ENCODE assay signal across 8 mouse cellular contexts in the genomic region with DNA sequence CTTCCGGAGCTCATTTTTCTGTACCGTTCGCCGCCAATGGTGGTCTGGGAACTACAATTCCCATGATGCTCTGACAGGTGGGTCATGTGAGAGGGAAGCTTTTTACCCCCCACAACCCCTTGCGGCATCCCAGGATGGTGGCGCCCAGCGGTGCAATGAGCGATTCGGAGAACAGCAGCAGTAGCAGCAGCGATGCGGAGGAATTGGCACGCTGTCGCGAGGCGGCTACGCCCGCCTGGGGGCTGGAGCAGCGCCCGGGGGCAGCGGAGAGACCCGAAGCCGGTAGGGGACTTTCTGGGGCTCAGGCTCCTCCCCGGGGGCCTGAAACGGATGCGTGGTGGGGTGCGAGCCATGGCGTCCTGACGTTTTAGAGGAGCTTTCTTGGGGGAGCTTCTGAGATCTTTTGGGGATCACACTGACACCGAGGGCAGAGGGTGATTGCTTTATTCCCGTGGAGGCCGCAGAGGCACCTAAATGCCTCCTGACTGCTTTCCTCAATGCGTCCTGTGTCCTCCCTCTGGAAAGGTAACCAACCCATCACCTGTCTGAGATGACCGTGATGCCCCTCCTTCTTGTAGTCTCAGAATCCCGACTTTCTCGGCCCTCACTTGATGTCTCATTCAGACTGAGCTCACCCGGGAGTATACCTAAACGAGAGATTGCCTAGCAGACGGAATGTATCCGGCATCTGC. TPM values are rescaled to one million over a fixed set of nuclear protein-coding genes. Genes with fewer than 3 reads are reported as not detected.
DNase-seq lines count a peak whose midpoint lies in the region; ATAC-seq lines count a peak whose summit lies in the region.

A gene (plus strand): TSS at position 85 of the 692 bp plus-strand sequence.

- peak within 1 kb of the TSS; percentile 85 for H3K27ac ChIP-seq in hindbrain, embryonic 13.5 days

- H3K27me3 ChIP-seq in hindbrain, embryonic 13.5 days: no peaks in the 10 kb centered on the region

- H3K4me1 ChIP-seq in hindbrain, embryonic 13.5 days (replicated peaks): peaks cover 17% of the 10 kb centered on the region

- peak within 1 kb of the TSS; percentile 96 for H3K9ac ChIP-seq in hindbrain, embryonic 13.5 days

- peak within 1 kb of the TSS; percentile 67 for H3K4me3 ChIP-seq in hindbrain, embryonic 13.5 days

- peak within 1 kb of the TSS; percentile 74 for H3K4me2 ChIP-seq in hindbrain, embryonic 13.5 days

- DNase-seq in R1 (ENCODE audit: low read depth, low spot score): peak; percentile 95
- peak; percentile 89 to 91 for DNase-seq in cerebellum, postnatal 14 days
- peak; percentile 82 for DNase-seq in frontal cortex, postnatal 14 days (ENCODE audit: low spot score in 2 of 2)
- peak; percentile 71 to 76 for DNase-seq in layer of hippocampus, postnatal 25 days (ENCODE audit: extremely low spot score in 1 of 2, low spot score in 1 of 2)
- peak; percentile 90 for DNase-seq in lung, postnatal 25 days (ENCODE audit: low spot score)
- DNase-seq in retina, embryonic 14.5 days (ENCODE audit: low spot score): peak; percentile 93
- DNase-seq in thymus, postnatal 4 days: peak; percentile 85

- peaks cover 17% of the 10 kb centered on the region for H3K36me3 ChIP-seq in hindbrain, embryonic 13.5 days

- no peaks in the 10 kb centered on the region for H3K9me3 ChIP-seq in hindbrain, embryonic 13.5 days

- 2% methylated on average over 39 of the region's 39 CpGs for WGBS in hindbrain, embryonic 13.5 days

- peak; percentile 94 for ATAC-seq in hindbrain, embryonic 13.5 days (ENCODE audit: low FRiP score)

RNA-seq across cellular contexts. Expression of the gene that starts here (rescaled TPM):
- 107 and 110 TPM in 2 replicates for polyA plus RNA-seq in hindbrain, embryonic 13.5 days (2015; fragmentation: Nextera tagmentation; extraction: Ambion mirVana)
- 100 to 1,000 TPM; 209 to 211 TPM for total RNA-seq in layer of hippocampus, postnatal 25 days (2021)

Comparison
In these comparisons a context has a peak if more than half of its experiments do, and no peak if none do; other contexts are left out.
1. Peak in every context shown above with its lines: DNase-seq, ATAC-seq, H3K4me3 ChIP-seq and H3K27ac ChIP-seq.